Mouse (Mus musculus) stomach, postnatal 0 days (tissue): ENCODE data around the gene Nop10.

Experiments
- CTCF ChIP-seq: IDR thresholded peaks from 2 replicates; pipeline ENCODE4 v1.5.1; 2016; ENCODE audit warnings: antibody characterized with exemption, low read depth, mild to moderate bottlenecking, moderate library complexity
- EP300 ChIP-seq: optimal IDR thresholded peaks from 2 replicates; pipeline ENCODE3; 2016; ENCODE audit warnings: antibody characterized with exemption

GRCm38 (mm10) chr2:112276870-112277269 is 15.1 kb downstream of the Nop10 start:
- TF ChIP-seq CTCF (no peak), EP300 (no peak)
